Mouse (Mus musculus) hindbrain, embryonic 12.5 days (tissue): Measurements from ENCODE around the gene Map4. TPM values are rescaled to one million over a fixed set of nuclear protein-coding genes. Genes with fewer than 3 reads are reported as not detected.
A peak's percentile ranks its signal among the peaks of the same experiment; 100 is the strongest.
"Not testable (repeated sequence)": the region's sequence is repeated elsewhere in the genome, so short reads cannot be mapped to it uniquely, and the experiment has no call there.

ENCODE experiments used
- ATAC-seq: fragments of 200-750 bp; cut with Nextera tagmentation; 2 replicates; pipeline ENCODE4 v1.8.0; 2017; ENCODE audit warnings: moderate TSS enrichment; ENCODE audit not compliant: low FRiP score
- H3K27ac ChIP-seq: fragments of 300-500 bp; sonication (generic); 2 replicates; pipeline ENCODE4 v1.5.1; 2016; ENCODE audit warnings: mild to moderate bottlenecking
- H3K27me3 ChIP-seq: fragments of 300-500 bp; sonication (generic); 2 replicates; pipeline ENCODE4 v1.6.1; 2016; ENCODE audit warnings: mild to moderate bottlenecking
- H3K36me3 ChIP-seq: fragments of 300-500 bp; sonication (generic); 2 replicates; pipeline ENCODE4 v1.6.1; 2016; ENCODE audit warnings: mild to moderate bottlenecking
- H3K4me1 ChIP-seq: fragments of 300-500 bp; sonication (generic); 2 replicates; pipeline ENCODE4 v1.6.1; 2016
- H3K4me2 ChIP-seq: fragments of 300-500 bp; sonication (generic); replicated peaks from 2 replicates; pipeline ENCODE4 v1.6.1; 2016; ENCODE audit warnings: mild to moderate bottlenecking
- H3K4me3 ChIP-seq: fragments of 300-500 bp; sonication (generic); 2 replicates; pipeline ENCODE4 v1.5.1; 2016; ENCODE audit warnings: mild to moderate bottlenecking
- H3K9ac ChIP-seq: fragments of 300-500 bp; sonication (generic); 2 replicates; pipeline ENCODE4 v1.6.1; 2016; ENCODE audit warnings: mild to moderate bottlenecking, moderate library complexity
- H3K9me3 ChIP-seq: fragments of 300-500 bp; sonication (generic); replicated peaks from 2 replicates; pipeline ENCODE4 v1.6.1; 2016; ENCODE audit warnings: mild to moderate bottlenecking
- WGBS: fragments of 180-500 bp; shearing (Covaris S2); methylation state at CpG from one replicate; pipeline ENCODE4 v1.1.7; 2016; 5-methylcytosine and 5-hydroxymethylcytosine counted together
- polyA plus RNA-seq: library from polyadenylated mRNA; unstranded; fragments of >200 nt; fragmentation: Nextera tagmentation; extraction: Ambion mirVana; gene quantifications from 2 replicates; pipeline ENCODE4 v1.2.1, GENCODE M21; 2016

Map4 gene
- polyA plus RNA-seq, 1 experiment from 2014 or later = 137 TPM

- Histone ChIP-seq H3K9ac (peak overlapping the region; percentile 61), H3K36me3 (no peaks in the 10 kb centered on the region), H3K27ac (peak overlapping the region; percentile 97), H3K4me3 (peak overlapping the region; percentile 35), H3K27me3 (no peaks in the 10 kb centered on the region), H3K9me3 (no peaks in the 10 kb centered on the region), H3K4me2 (peak overlapping the region; percentile 55), H3K4me1 (peaks cover 57% of the 10 kb centered on the region)
- WGBS = 38% methylated on average over 2 of the region's 2 CpGs
- peak; percentile 80 for ATAC-seq
These were observed 122.8 kb downstream of the Map4 start for GRCm38 (mm10) chr9:110054080-110054421.

- 54% methylated on average over 3 of the region's 3 CpGs for WGBS
- H3K4me3 ChIP-seq = peak overlapping the region; percentile 35
- peak overlapping the region; percentile 61 for H3K9ac ChIP-seq
- no peaks in the 10 kb centered on the region for H3K9me3 ChIP-seq
- peaks cover 57% of the 10 kb centered on the region for H3K4me1 ChIP-seq
- H3K27ac ChIP-seq = peak overlapping the region; percentile 97
- no peaks in the 10 kb centered on the region for H3K36me3 ChIP-seq
- no peaks in the 10 kb centered on the region for H3K27me3 ChIP-seq
- ATAC-seq = no peak
- H3K4me2 ChIP-seq = peak overlapping the region; percentile 55
These were observed 123.5 kb downstream of the Map4 start for GRCm38 (mm10) chr9:110054781-110055180.

GRCm38 (mm10) chr9:110057200-110057599 lies 125.9 kb downstream of the Map4 start:
- Histone ChIP-seq H3K4me3 (no peak overlapping the region), H3K9ac (no peak overlapping the region), H3K9me3 (no peaks in the 10 kb centered on the region), H3K27ac (no peak overlapping the region), H3K36me3 (no peaks in the 10 kb centered on the region), H3K4me1 (peaks cover 45% of the 10 kb centered on the region), H3K27me3 (no peaks in the 10 kb centered on the region), H3K4me2 (0 out of 2 replicates have a peak overlapping the region, but pooled peaks have one; percentile 6)
- ATAC-seq = no peak
- 90% methylated on average over 1 of the region's 1 CpGs for WGBS

GRCm38 (mm10) chr9:110060761-110061160 lies 129.5 kb downstream of the Map4 start:
- 68% methylated on average over 2 of the region's 2 CpGs for WGBS
- peaks cover 15% of the 10 kb centered on the region for H3K4me1 ChIP-seq
- H3K4me3 ChIP-seq = no peak overlapping the region
- ATAC-seq = no peak
- H3K9ac ChIP-seq = no peak overlapping the region
- no peak overlapping the region for H3K4me2 ChIP-seq
- no peak overlapping the region for H3K27ac ChIP-seq
- H3K36me3 ChIP-seq = peaks cover 9% of the 10 kb centered on the region; the same call in 1 of the 2 replicates
- no peaks in the 10 kb centered on the region for H3K9me3 ChIP-seq
- no peaks in the 10 kb centered on the region for H3K27me3 ChIP-seq

GRCm38 (mm10) chr9:110062405-110062804 lies 131.1 kb downstream of the Map4 start:
- H3K9ac ChIP-seq = no peak overlapping the region
- H3K4me1 ChIP-seq = peaks cover 3% of the 10 kb centered on the region; the same call in 1 of the 2 replicates
- H3K36me3 ChIP-seq = peaks cover 22% of the 10 kb centered on the region
- no peak overlapping the region for H3K4me2 ChIP-seq
- no peak overlapping the region for H3K27ac ChIP-seq
- no peaks in the 10 kb centered on the region for H3K27me3 ChIP-seq
- WGBS = 84% methylated on average over 7 of the region's 7 CpGs
- H3K4me3 ChIP-seq = no peak overlapping the region
- no peak for ATAC-seq
- H3K9me3 ChIP-seq = no peaks in the 10 kb centered on the region

- Histone ChIP-seq H3K27me3 (no peaks in the 10 kb centered on the region), H3K36me3 (peaks cover 26% of the 10 kb centered on the region), H3K9me3 (no peaks in the 10 kb centered on the region), H3K27ac (no peak overlapping the region), H3K4me1 (peaks cover 3% of the 10 kb centered on the region; the same call in 1 of the 2 replicates), H3K9ac (no peak overlapping the region), H3K4me2 (no peak overlapping the region), H3K4me3 (no peak overlapping the region)
- no peak for ATAC-seq
- WGBS = 90% methylated on average over 6 of the region's 6 CpGs
These were observed 131.6 kb downstream of the Map4 start for GRCm38 (mm10) chr9:110062861-110063260.

GRCm38 (mm10) chr9:110064641-110065040 lies 133.4 kb downstream of the Map4 start:
- no peaks in the 10 kb centered on the region for H3K27me3 ChIP-seq
- H3K9ac ChIP-seq = no peak overlapping the region
- H3K4me1 ChIP-seq = no peaks in the 10 kb centered on the region
- H3K36me3 ChIP-seq = peaks cover 44% of the 10 kb centered on the region
- H3K27ac ChIP-seq = no peak overlapping the region
- no peak overlapping the region for H3K4me3 ChIP-seq
- no peak overlapping the region for H3K4me2 ChIP-seq
- ATAC-seq = no peak
- no peaks in the 10 kb centered on the region for H3K9me3 ChIP-seq

GRCm38 (mm10) chr9:110068745-110069144 lies 137.5 kb downstream of the Map4 start:
- Histone ChIP-seq H3K36me3 (peaks cover 80% of the 10 kb centered on the region), H3K27ac (no peak overlapping the region), H3K9me3 (no peaks in the 10 kb centered on the region), H3K27me3 (no peaks in the 10 kb centered on the region), H3K4me3 (no peak overlapping the region), H3K4me1 (no peaks in the 10 kb centered on the region), H3K4me2 (no peak overlapping the region), H3K9ac (no peak overlapping the region)
- no peak for ATAC-seq
- 89% methylated on average over 6 of the region's 6 CpGs for WGBS

- no peak overlapping the region for H3K4me2 ChIP-seq
- no peak overlapping the region for H3K9ac ChIP-seq
- no peaks in the 10 kb centered on the region for H3K9me3 ChIP-seq
- no peak overlapping the region for H3K27ac ChIP-seq
- WGBS = 88% methylated on average over 9 of the region's 9 CpGs
- no peak for ATAC-seq
- H3K4me1 ChIP-seq = no peaks in the 10 kb centered on the region
- peaks cover 86% of the 10 kb centered on the region for H3K36me3 ChIP-seq
- no peak overlapping the region for H3K4me3 ChIP-seq
- H3K27me3 ChIP-seq = no peaks in the 10 kb centered on the region
These were observed 139.1 kb downstream of the Map4 start for GRCm38 (mm10) chr9:110070358-110070757.

GRCm38 (mm10) chr9:110071011-110071410 lies 139.8 kb downstream of the Map4 start:
- H3K36me3 ChIP-seq = peaks cover 91% of the 10 kb centered on the region
- ATAC-seq = no peak
- H3K27me3 ChIP-seq = no peaks in the 10 kb centered on the region
- H3K4me1 ChIP-seq = no peaks in the 10 kb centered on the region
- H3K27ac ChIP-seq = no peak overlapping the region
- WGBS = 86% methylated on average over 4 of the region's 4 CpGs
- H3K9me3 ChIP-seq = no peaks in the 10 kb centered on the region
- H3K4me3 ChIP-seq = no peak overlapping the region
- no peak overlapping the region for H3K9ac ChIP-seq
- no peak overlapping the region for H3K4me2 ChIP-seq

GRCm38 (mm10) chr9:110071843-110072242 lies 140.6 kb downstream of the Map4 start:
- H3K9me3 ChIP-seq = no peaks in the 10 kb centered on the region
- H3K27ac ChIP-seq = 0 out of 2 replicates have a peak overlapping the region, but pooled peaks have one; percentile 40
- no peak overlapping the region for H3K4me2 ChIP-seq
- no peak overlapping the region for H3K9ac ChIP-seq
- no peak overlapping the region for H3K4me3 ChIP-seq
- H3K4me1 ChIP-seq = no peaks in the 10 kb centered on the region
- no peaks in the 10 kb centered on the region for H3K27me3 ChIP-seq
- WGBS = 0% methylated on average over 1 of the region's 1 CpGs
- H3K36me3 ChIP-seq = peaks cover 88% of the 10 kb centered on the region
- peak; percentile 35; the same call in 1 of the 2 replicates for ATAC-seq

- 74% methylated on average over 4 of the region's 7 CpGs for WGBS
- not testable (repeated sequence) for H3K27ac ChIP-seq, H3K9me3 ChIP-seq, H3K9ac ChIP-seq, H3K27me3 ChIP-seq, ATAC-seq, H3K4me3 ChIP-seq, H3K4me2 ChIP-seq, H3K4me1 ChIP-seq
- H3K36me3 ChIP-seq = peaks cover 86% of the 10 kb centered on the region
These were observed 145.2 kb downstream of the Map4 start for GRCm38 (mm10) chr9:110076468-110076867.

- Histone ChIP-seq H3K9ac (no peak overlapping the region), H3K27me3 (no peaks in the 10 kb centered on the region), H3K4me1 (0 out of 2 replicates have a peak, but pooled peaks cover 2% of the 10 kb centered on the region), H3K36me3 (peaks cover 94% of the 10 kb centered on the region), H3K27ac (no peak overlapping the region), H3K4me3 (no peak overlapping the region), H3K4me2 (no peak overlapping the region), H3K9me3 (no peaks in the 10 kb centered on the region)
- no peak for ATAC-seq
- WGBS = 76% methylated on average over 3 of the region's 3 CpGs
These were observed 149.8 kb downstream of the Map4 start for GRCm38 (mm10) chr9:110081066-110081465.
